Mouse (Mus musculus): ENCODE measurements around the gene Bmp2k.

- TF ChIP-seq CTCF (IDR thresholded peaks at IDR 0.05; ENCODE audit: insufficient read depth, low read length) (no peak), POLR2A (IDR thresholded peaks at IDR 0.05; ENCODE audit: borderline replicate concordance, extremely low read depth, low read depth, low read length) (no peak)
Observed at GRCm38 (mm10) chr5:97092970-97093369, 95.5 kb downstream of the Bmp2k start.
